13 mouse cellular contexts compared by ENCODE assay signal in genomic region chr4:130667686-130668085, GRCm38 (mm10). TPM values are rescaled to one million over a fixed set of nuclear protein-coding genes. Genes with fewer than 3 reads are reported as not detected.
A peak's percentile ranks its signal among the peaks of the same experiment; 100 is the strongest.
DNase-seq lines count a peak whose midpoint lies in the region; ATAC-seq and TF ChIP-seq lines count a peak whose summit lies in the region.
"Had no signal": no experiment of that assay in that cellular context is flagged by ENCODE, and none has a peak within 500 bp of the region (broad histone marks: within the 10 kb centered on the region; RNA-seq: fewer than 3 reads in every experiment).

No protein-coding gene starts in this region.

- 72% methylated on average over 2 of the region's 2 CpGs for whole genome bisulfite sequencing in heart, embryonic 12.5 days
- WGBS in limb, embryonic 12.5 days = 66% methylated on average over 2 of the region's 2 CpGs
- 81% methylated on average over 2 of the region's 2 CpGs for WGBS in limb, embryonic 10.5 days
- WGBS in embryonic facial prominence, embryonic 15.5 days = 77% methylated on average over 2 of the region's 2 CpGs
- WGBS in liver, embryonic 16.5 days (ENCODE audit: insufficient replicate concordance) = 57% methylated on average over 2 of the region's 2 CpGs

- H3K4me3 ChIP-seq in heart, embryonic 12.5 days = no peak overlapping the region
- no peak overlapping the region for H3K4me3 ChIP-seq in limb, embryonic 12.5 days (replicated peaks)
- no peak overlapping the region for H3K4me3 ChIP-seq in limb, embryonic 10.5 days
- H3K4me3 ChIP-seq in embryonic facial prominence, embryonic 15.5 days (replicated peaks) = no peak overlapping the region
- H3K4me3 ChIP-seq in liver, embryonic 16.5 days (ENCODE audit: low read depth, low read length) = peak overlapping the region; percentile 21; the same call in 1 of the 2 replicates
- no peak overlapping the region for H3K4me3 ChIP-seq in left cerebral cortex, adult 2 months

- peaks cover 31% of the 10 kb centered on the region for H3K36me3 ChIP-seq in heart, embryonic 12.5 days
- H3K36me3 ChIP-seq in limb, embryonic 12.5 days = peaks cover 31% of the 10 kb centered on the region
- peaks cover 58% of the 10 kb centered on the region for H3K36me3 ChIP-seq in limb, embryonic 10.5 days
- peaks cover 29% of the 10 kb centered on the region; the same call in 1 of the 2 replicates for H3K36me3 ChIP-seq in embryonic facial prominence, embryonic 15.5 days
- H3K36me3 ChIP-seq in liver, embryonic 16.5 days (ENCODE audit: control insufficient read depth, insufficient read depth) = peaks cover 29% of the 10 kb centered on the region

- no peak for TF ChIP-seq CTCF in left cerebral cortex, adult 2 months (IDR thresholded peaks at IDR 0.05)

- intact Hi-C loops in heart, postnatal 25 days (cut with DNase I) = no loop called here
- intact Hi-C loops in left cerebral cortex, adult 2 months (cut with DNase I) = no loop called here

- H3K9me3 ChIP-seq in heart, embryonic 12.5 days (replicated peaks) = no peaks in the 10 kb centered on the region
- H3K9me3 ChIP-seq in limb, embryonic 12.5 days = no peaks in the 10 kb centered on the region
- H3K9me3 ChIP-seq in limb, embryonic 10.5 days (replicated peaks) = no peaks in the 10 kb centered on the region
- H3K9me3 ChIP-seq in embryonic facial prominence, embryonic 15.5 days (replicated peaks) = no peaks in the 10 kb centered on the region
- no peaks in the 10 kb centered on the region for H3K9me3 ChIP-seq in liver, embryonic 16.5 days (replicated peaks; ENCODE audit: control insufficient read depth, low read length)

- peaks cover 44% of the 10 kb centered on the region for H3K4me1 ChIP-seq in heart, embryonic 12.5 days (replicated peaks)
- peaks cover 38% of the 10 kb centered on the region for H3K4me1 ChIP-seq in limb, embryonic 12.5 days (replicated peaks)
- peaks cover 27% of the 10 kb centered on the region for H3K4me1 ChIP-seq in limb, embryonic 10.5 days
- peaks cover 31% of the 10 kb centered on the region for H3K4me1 ChIP-seq in embryonic facial prominence, embryonic 15.5 days
- peaks cover 43% of the 10 kb centered on the region for H3K4me1 ChIP-seq in liver, embryonic 16.5 days (ENCODE audit: control insufficient read depth, low read depth, low read length)

- no peak for DNase-seq in heart, postnatal 25 days (ENCODE audit: low spot score)
- no peak for DNase-seq in limb, embryonic 10.5 days (ENCODE audit: low spot score)
- DNase-seq in left cerebral cortex, adult 2 months (ENCODE audit: extremely low spot score in 1 of 2, low spot score in 2 of 2) = no peak
- no peak for DNase-seq in cerebellum, postnatal 25 days
- DNase-seq: kidney, postnatal 4 days; right cerebral cortex, postnatal 4 days; thymus, adult 18-20 months had no signal

- ATAC-seq in heart, embryonic 12.5 days (ENCODE audit: insufficient number of reproducible peaks, low FRiP score) = no peak
- ATAC-seq in limb, embryonic 12.5 days (ENCODE audit: insufficient number of reproducible peaks, insufficient read depth, low FRiP score, low TSS enrichment, low read depth) = no peak
- ATAC-seq in embryonic facial prominence, embryonic 15.5 days (ENCODE audit: insufficient number of reproducible peaks, low FRiP score, low TSS enrichment, low read depth) = no peak
- ATAC-seq in liver, embryonic 16.5 days (ENCODE audit: low read depth) = no peak
- ATAC-seq: CD4-positive, CD25-positive, alpha-beta regulatory T cell, adult 4 months had no signal

- peak overlapping the region; percentile 36; the same call in 1 of the 2 replicates for H3K4me2 ChIP-seq in heart, embryonic 12.5 days
- peak overlapping the region; percentile 4; the same call in 1 of the 2 replicates for H3K4me2 ChIP-seq in limb, embryonic 12.5 days
- H3K4me2 ChIP-seq in embryonic facial prominence, embryonic 15.5 days (replicated peaks) = no peak overlapping the region
- peak overlapping the region; percentile 40 for H3K4me2 ChIP-seq in liver, embryonic 16.5 days (ENCODE audit: low read depth, low read length)

- H3K27ac ChIP-seq in heart, embryonic 12.5 days (ENCODE audit: poor library complexity, severe bottlenecking) = 0 out of 2 replicates have a peak overlapping the region, but pooled peaks have one; percentile 16
- H3K27ac ChIP-seq in limb, embryonic 12.5 days = no peak overlapping the region
- H3K27ac ChIP-seq in limb, embryonic 10.5 days = no peak overlapping the region
- H3K27ac ChIP-seq in embryonic facial prominence, embryonic 15.5 days (replicated peaks) = 0 out of 2 replicates have a peak overlapping the region, but pooled peaks have one; percentile 0
- peak overlapping the region; percentile 79 for H3K27ac ChIP-seq in liver, embryonic 16.5 days (ENCODE audit: low read length)
- no peak overlapping the region for H3K27ac ChIP-seq in left cerebral cortex, adult 2 months
- H3K27ac ChIP-seq: macrophage had no signal

- H3K9ac ChIP-seq in heart, embryonic 12.5 days = 0 out of 2 replicates have a peak overlapping the region, but pooled peaks have one; percentile 24
- no peak overlapping the region for H3K9ac ChIP-seq in limb, embryonic 12.5 days (replicated peaks)
- H3K9ac ChIP-seq in embryonic facial prominence, embryonic 15.5 days = no peak overlapping the region
- H3K9ac ChIP-seq in liver, embryonic 16.5 days (ENCODE audit: low read depth, low read length) = 0 out of 2 replicates have a peak overlapping the region, but pooled peaks have one; percentile 31

- H3K27me3 ChIP-seq in heart, embryonic 12.5 days (replicated peaks) = no peaks in the 10 kb centered on the region
- H3K27me3 ChIP-seq in limb, embryonic 12.5 days = no peaks in the 10 kb centered on the region
- H3K27me3 ChIP-seq in limb, embryonic 10.5 days (ENCODE audit: low read depth, poor library complexity, severe bottlenecking) = no peaks in the 10 kb centered on the region
- H3K27me3 ChIP-seq in embryonic facial prominence, embryonic 15.5 days = no peaks in the 10 kb centered on the region
- no peaks in the 10 kb centered on the region for H3K27me3 ChIP-seq in liver, embryonic 16.5 days (ENCODE audit: control insufficient read depth, insufficient read depth, low read depth, low read length)

RNA-seq across cellular contexts. Expression of gene Pum1, which starts 4.6 kb away (rescaled TPM):
- 68.7 and 70.2 TPM in 2 replicates for polyA plus RNA-seq in heart, embryonic 12.5 days (2016; fragmentation: Nextera tagmentation; extraction: Ambion mirVana)
- 10 to 100 TPM; 56.6 to 62.0 TPM for total RNA-seq in heart, postnatal 25 days (2021)
- 123 and 124 TPM in 2 replicates for polyA plus RNA-seq in limb, embryonic 12.5 days (2016; fragmentation: Nextera tagmentation; extraction: Ambion mirVana)
- polyA plus RNA-seq in limb, embryonic 10.5 days (2016; fragmentation: Nextera tagmentation; extraction: Ambion mirVana) = 116 and 124 TPM in 2 replicates
- 78.2 and 81.2 TPM in 2 replicates for polyA plus RNA-seq in embryonic facial prominence, embryonic 15.5 days (2015; fragmentation: Nextera tagmentation; extraction: Ambion mirVana)
- polyA plus RNA-seq in liver, embryonic 16.5 days (2015; fragmentation: Nextera tagmentation; extraction: Ambion mirVana) = 33.5 and 35.7 TPM in 2 replicates
- 100 to 1,000 TPM; 106 to 110 TPM for total RNA-seq in left cerebral cortex, adult 2 months (2021)

Comparison
In these comparisons a context has a peak if more than half of its experiments do, and no peak if none do; other contexts are left out.
1. H3K27ac ChIP-seq: peak in heart, embryonic 12.5 days (single experiment), embryonic facial prominence, embryonic 15.5 days (single experiment) and liver, embryonic 16.5 days (single experiment); none in limb, embryonic 12.5 days (single experiment), limb, embryonic 10.5 days (single experiment) and left cerebral cortex, adult 2 months (single experiment).
2. H3K9ac ChIP-seq: peak in heart, embryonic 12.5 days (single experiment) and liver, embryonic 16.5 days (single experiment); none in limb, embryonic 12.5 days (single experiment) and embryonic facial prominence, embryonic 15.5 days (single experiment).